Mouse (Mus musculus): Measurements from ENCODE around the gene Kctd15. TPM values are rescaled to one million over a fixed set of nuclear protein-coding genes. Genes with fewer than 3 reads are reported as not detected.

The Kctd15 gene
- 30.8 and 39.5 TPM in 2 replicates for polyA plus RNA-seq (2011; ENCODE audit: insufficient read length, low read depth, missing spikeins)

DNA sequence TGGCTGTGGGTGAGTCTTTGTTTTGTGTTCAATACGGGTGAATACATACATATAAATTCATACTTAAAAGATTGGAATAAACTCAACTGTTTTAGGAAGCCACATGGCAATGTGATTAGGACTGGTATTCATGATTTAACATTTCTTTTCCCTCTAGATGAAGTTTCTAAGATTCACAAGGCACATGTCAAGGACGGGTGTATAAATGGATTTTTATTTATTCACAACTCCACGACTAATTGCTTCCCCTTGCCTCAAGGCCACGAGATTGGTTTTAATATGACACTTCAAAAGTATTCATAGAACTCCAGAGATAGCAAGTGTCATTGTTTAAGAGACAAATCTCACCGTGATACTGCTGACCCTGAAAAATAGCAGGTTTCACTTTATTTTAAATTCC, at the start of gene Kctd15:
TSS of gene Kctd15 (minus strand) at position 101 of the 400 bp plus-strand sequence.
- no peaks in the 10 kb centered on the region; the same call in 1 of the 2 replicates for H3K4me1 ChIP-seq (ENCODE audit: control insufficient read depth, insufficient read depth, low read length)
- no peak for TF ChIP-seq POLR2A (IDR thresholded peaks at IDR 0.05; ENCODE audit: low read depth, low read length)
- no peak for TF ChIP-seq CTCF (IDR thresholded peaks at IDR 0.05; ENCODE audit: borderline replicate concordance, insufficient read depth, low read length)
- peak within 1 kb of the TSS; percentile 20 for H3K4me3 ChIP-seq (ENCODE audit: insufficient read depth, low read length)
- no peak within 1 kb of the TSS for H3K27ac ChIP-seq (ENCODE audit: insufficient read depth, low read length)

DNA sequence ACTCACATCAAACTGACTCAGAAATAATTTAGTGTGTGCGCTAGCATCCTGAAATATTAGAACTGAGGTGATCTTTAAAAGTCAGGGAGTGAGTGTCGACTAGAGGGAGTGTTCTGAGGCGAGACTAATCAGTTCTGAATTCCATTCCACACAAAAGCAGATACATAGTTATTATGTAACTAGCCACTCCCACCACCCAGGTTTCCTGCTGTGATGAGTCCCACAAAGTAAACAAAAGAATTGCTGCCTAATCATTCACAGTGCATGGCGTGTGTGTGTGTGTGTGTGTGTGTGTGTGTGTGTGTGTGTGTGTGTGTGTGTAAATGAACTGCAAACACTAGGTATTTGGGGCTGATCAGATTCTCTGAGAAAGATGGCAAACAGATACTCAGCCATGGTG, 47.9 kb upstream of the Kctd15 start:
- Histone ChIP-seq H3K27ac (ENCODE audit: insufficient read depth, low read length) (no peak overlapping the region), H3K4me1 (ENCODE audit: control insufficient read depth, insufficient read depth, low read length) (no peaks in the 10 kb centered on the region)

DNA sequence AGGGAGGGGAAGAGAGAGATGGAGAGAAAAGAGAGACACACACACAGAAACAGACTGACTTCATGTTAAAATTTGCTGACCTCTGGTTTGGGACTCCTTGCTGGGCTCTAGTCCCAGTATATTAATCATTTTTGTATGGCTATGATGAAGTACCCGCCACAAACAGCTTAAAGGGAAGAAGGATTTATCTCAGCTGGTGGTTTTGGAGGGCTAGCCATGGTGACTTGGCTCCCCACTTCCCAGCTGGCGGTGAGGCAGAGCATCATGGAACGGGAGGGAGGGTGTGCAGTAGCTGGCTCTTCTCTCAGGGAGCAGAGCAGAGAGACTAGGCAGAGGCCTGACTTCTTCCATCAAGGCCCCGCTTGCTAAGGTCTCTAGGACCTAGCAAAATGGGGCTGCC, 46.9 kb upstream of the Kctd15 start:
- no peak overlapping the region for H3K27ac ChIP-seq (ENCODE audit: insufficient read depth, low read length)
- TF ChIP-seq POLR2A (IDR thresholded peaks at IDR 0.05; ENCODE audit: low read depth, low read length): no peak
- no peak for TF ChIP-seq CTCF (IDR thresholded peaks at IDR 0.05; ENCODE audit: borderline replicate concordance, insufficient read depth, low read length)
- H3K4me1 ChIP-seq (ENCODE audit: control insufficient read depth, insufficient read depth, low read length): no peaks in the 10 kb centered on the region
- no peak overlapping the region for H3K4me3 ChIP-seq (ENCODE audit: insufficient read depth, low read length)

More for the DNA sequence above, 47.9 kb upstream of the Kctd15 start:
- no peak overlapping the region for H3K4me3 ChIP-seq (ENCODE audit: insufficient read depth, low read length)
- TF ChIP-seq POLR2A (IDR thresholded peaks at IDR 0.05; ENCODE audit: low read depth, low read length) (no peak), CTCF (IDR thresholded peaks at IDR 0.05; ENCODE audit: borderline replicate concordance, insufficient read depth, low read length) (no peak)

DNA sequence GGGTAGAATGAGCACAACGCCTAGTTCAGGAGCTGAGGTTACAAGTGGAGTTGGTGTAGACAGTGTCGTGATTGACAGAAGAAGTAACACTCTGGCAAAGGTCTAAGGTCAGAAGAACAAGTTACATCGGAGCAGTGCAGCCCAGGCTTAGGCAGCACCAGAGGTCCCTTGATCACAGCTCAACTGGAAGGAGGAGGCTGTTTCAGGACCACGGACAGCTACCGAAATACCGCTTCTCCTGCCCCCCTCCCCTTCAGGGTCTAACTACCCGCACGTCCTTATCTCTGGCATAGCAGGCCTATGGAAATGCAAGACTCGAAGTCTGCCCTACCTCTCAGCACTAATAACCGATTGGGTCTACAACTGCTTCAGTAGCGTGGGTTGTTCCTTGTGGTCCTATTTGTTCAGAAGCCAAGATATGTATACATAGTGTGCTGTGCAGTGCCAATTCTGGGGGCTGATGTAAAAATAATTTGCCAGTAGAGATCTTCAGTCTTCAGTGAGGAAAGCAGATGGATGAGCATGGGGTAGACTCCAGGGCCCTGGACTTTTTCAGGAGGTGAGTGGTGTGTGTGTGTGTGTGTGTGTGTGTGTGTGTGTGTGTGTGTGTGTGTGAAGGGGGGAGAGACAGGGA, 46.3 kb upstream of the Kctd15 start:
- Histone ChIP-seq H3K4me3 (ENCODE audit: insufficient read depth, low read length) (no peak overlapping the region), H3K4me1 (ENCODE audit: control insufficient read depth, insufficient read depth, low read length) (no peaks in the 10 kb centered on the region), H3K27ac (ENCODE audit: insufficient read depth, low read length) (no peak overlapping the region)
- TF ChIP-seq POLR2A (IDR thresholded peaks at IDR 0.05; ENCODE audit: low read depth, low read length): no peak
- no peak for TF ChIP-seq CTCF (IDR thresholded peaks at IDR 0.05; ENCODE audit: borderline replicate concordance, insufficient read depth, low read length)

DNA sequence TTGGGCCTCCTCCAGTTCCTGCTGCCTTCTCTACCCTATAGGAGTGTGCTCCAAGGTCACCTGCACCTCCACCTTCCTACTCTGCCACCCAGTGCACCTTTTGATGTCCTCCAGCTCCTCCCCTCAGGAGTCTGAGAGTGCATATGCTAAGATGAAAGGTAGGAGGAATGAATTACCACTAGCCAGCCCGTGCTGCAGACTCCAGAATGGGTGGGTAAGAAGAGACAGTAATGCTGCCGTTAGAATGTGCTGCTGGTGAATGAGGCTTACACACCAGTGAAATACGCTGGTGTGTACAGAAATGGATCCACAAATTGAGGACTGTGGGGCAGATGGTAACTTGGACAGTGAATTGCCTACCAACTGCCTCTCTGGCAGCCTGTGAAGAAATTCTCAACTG, 43.4 kb upstream of the Kctd15 start:
- no peak overlapping the region for H3K4me3 ChIP-seq (ENCODE audit: insufficient read depth, low read length)
- H3K4me1 ChIP-seq (ENCODE audit: control insufficient read depth, insufficient read depth, low read length): no peaks in the 10 kb centered on the region
- H3K27ac ChIP-seq (ENCODE audit: insufficient read depth, low read length): no peak overlapping the region
- TF ChIP-seq CTCF (IDR thresholded peaks at IDR 0.05; ENCODE audit: borderline replicate concordance, insufficient read depth, low read length) (no peak), POLR2A (IDR thresholded peaks at IDR 0.05; ENCODE audit: low read depth, low read length) (no peak)

DNA sequence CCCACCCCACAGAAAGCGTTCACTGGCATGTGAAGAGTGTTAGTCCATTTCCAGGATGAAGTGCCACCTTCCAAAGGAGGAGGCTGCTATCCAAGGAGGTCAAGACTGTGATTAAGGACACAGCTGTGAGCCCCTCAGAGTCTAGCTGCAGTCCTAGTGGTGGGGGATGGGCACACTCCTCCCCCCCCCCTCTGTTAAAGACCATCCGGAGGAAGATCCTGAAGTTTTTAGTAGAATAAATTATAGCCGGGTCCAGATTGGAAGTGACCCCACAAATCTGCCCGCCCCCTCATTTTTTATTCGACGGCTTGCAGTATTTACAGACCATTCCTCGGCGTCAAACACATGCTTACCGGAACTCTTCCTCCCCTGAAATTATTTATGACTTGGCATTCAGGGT, 41.7 kb upstream of the Kctd15 start:
- TF ChIP-seq CTCF (IDR thresholded peaks at IDR 0.05; ENCODE audit: borderline replicate concordance, insufficient read depth, low read length) (no peak), POLR2A (IDR thresholded peaks at IDR 0.05; ENCODE audit: low read depth, low read length) (no peak)

DNA sequence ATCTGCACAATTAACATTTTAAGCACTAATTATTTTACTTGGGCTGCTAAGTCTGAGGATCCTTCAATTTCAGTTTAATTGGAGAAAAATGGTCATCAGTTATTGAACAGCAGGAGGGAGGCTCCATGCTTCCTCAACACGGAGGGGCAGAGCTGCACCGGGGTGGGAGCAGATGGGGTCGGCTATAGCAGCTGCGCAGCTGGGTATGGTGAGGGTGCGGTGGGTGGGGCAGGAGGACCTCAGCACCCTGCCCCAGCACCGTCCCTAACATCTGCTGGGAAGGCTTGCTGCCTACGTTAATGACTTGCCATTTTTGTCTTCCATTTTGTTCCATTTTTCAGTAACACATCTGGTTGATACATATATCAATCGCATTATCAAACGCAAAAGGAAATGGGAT, 39.6 kb upstream of the Kctd15 start:
- no peak overlapping the region for H3K4me3 ChIP-seq (ENCODE audit: insufficient read depth, low read length)
- H3K4me1 ChIP-seq (ENCODE audit: control insufficient read depth, insufficient read depth, low read length): no peaks in the 10 kb centered on the region
- no peak overlapping the region for H3K27ac ChIP-seq (ENCODE audit: insufficient read depth, low read length)
- TF ChIP-seq POLR2A (IDR thresholded peaks at IDR 0.05; ENCODE audit: low read depth, low read length) (no peak), CTCF (IDR thresholded peaks at IDR 0.05; ENCODE audit: borderline replicate concordance, insufficient read depth, low read length) (no peak)

More for the DNA sequence above, 41.7 kb upstream of the Kctd15 start:
- H3K27ac ChIP-seq (ENCODE audit: insufficient read depth, low read length): no peak overlapping the region
- H3K4me3 ChIP-seq (ENCODE audit: insufficient read depth, low read length): no peak overlapping the region
- no peaks in the 10 kb centered on the region for H3K4me1 ChIP-seq (ENCODE audit: control insufficient read depth, insufficient read depth, low read length)

DNA sequence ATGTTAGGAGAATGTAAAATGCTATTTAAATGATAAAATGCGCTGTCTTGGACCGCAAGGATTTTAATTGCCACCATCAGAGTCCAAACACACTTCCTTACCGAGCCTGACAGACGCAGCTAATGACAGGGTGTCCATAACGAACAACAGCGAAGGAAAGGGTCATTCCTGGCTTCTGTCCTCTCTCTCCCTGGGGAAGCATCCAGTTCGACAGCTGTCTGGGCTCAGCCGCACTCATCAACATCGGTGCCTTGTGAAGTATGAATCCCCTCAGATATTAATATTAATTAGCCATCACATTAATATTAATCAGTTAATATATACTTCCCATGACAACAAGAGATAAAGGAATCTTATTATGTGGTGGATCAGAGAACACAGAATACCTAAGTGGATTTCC, 38.4 kb upstream of the Kctd15 start:
- Histone ChIP-seq H3K4me1 (ENCODE audit: control insufficient read depth, insufficient read depth, low read length) (no peaks in the 10 kb centered on the region), H3K4me3 (ENCODE audit: insufficient read depth, low read length) (no peak overlapping the region), H3K27ac (ENCODE audit: insufficient read depth, low read length) (no peak overlapping the region)
- TF ChIP-seq CTCF (IDR thresholded peaks at IDR 0.05; ENCODE audit: borderline replicate concordance, insufficient read depth, low read length): no peak
- TF ChIP-seq POLR2A (IDR thresholded peaks at IDR 0.05; ENCODE audit: low read depth, low read length): no peak

DNA sequence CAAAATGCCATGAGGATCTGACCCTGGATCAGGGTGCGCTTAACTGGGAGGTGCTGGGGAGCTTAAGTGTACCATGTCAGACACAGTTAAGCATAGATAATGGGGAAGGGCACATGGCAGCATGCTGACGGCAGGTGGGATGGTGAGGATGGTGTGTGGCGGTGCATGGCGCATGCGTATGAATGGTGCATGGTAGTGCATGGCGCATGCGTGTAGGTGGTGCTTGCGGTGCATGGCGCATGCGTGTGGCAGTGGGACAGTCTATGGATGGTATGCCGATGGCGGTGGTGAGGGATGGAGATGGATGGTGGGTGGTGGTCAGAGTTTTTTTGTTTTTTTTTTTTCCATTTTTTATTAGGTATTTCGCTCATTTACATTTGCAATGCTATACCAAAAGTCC, 37.4 kb upstream of the Kctd15 start:
- H3K4me1 ChIP-seq (ENCODE audit: control insufficient read depth, insufficient read depth, low read length): no peaks in the 10 kb centered on the region
- H3K27ac ChIP-seq (ENCODE audit: insufficient read depth, low read length): no peak overlapping the region
- TF ChIP-seq CTCF (IDR thresholded peaks at IDR 0.05; ENCODE audit: borderline replicate concordance, insufficient read depth, low read length) (no peak), POLR2A (IDR thresholded peaks at IDR 0.05; ENCODE audit: low read depth, low read length) (no peak)
- H3K4me3 ChIP-seq (ENCODE audit: insufficient read depth, low read length): no peak overlapping the region

DNA sequence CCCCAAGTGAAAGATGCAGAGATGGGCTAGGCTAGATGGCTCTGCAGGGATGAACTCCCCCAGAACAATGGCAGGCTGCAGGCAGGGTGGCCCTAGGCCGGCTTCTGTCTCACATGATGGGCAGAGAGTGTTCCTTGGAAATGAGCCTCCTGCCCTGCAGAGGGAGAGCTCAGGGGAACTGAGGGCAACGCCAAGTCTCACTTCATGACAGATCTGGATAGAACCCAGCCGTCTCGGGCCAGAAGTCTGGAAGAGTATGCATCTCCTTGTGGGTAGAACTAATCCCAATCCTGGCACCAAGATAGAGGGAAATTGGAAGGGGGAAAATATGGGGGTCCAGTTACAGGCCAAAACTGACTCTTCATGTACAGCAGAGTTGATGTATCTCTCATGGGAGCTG, 36.5 kb upstream of the Kctd15 start:
- H3K27ac ChIP-seq (ENCODE audit: insufficient read depth, low read length): no peak overlapping the region
- no peak overlapping the region for H3K4me3 ChIP-seq (ENCODE audit: insufficient read depth, low read length)
- no peak for TF ChIP-seq CTCF (IDR thresholded peaks at IDR 0.05; ENCODE audit: borderline replicate concordance, insufficient read depth, low read length)
- TF ChIP-seq POLR2A (IDR thresholded peaks at IDR 0.05; ENCODE audit: low read depth, low read length): no peak
- H3K4me1 ChIP-seq (ENCODE audit: control insufficient read depth, insufficient read depth, low read length): no peaks in the 10 kb centered on the region

All from embryonic fibroblast, embryonic 13.5 days (primary cell).